ENCODE assay signal across 1 mouse cellular context in genomic region chr19:44285554-44285953, GRCm38 (mm10).
TF ChIP-seq lines count a peak whose summit lies in the region.

No protein-coding gene starts in this region.

TF ChIP-seq in MEL, 35 proteins besides CTCF, POLR2A, EP300 and RAD21 (continued from another document):
- TF ChIP-seq MXI1 (IDR thresholded peaks at IDR 0.05; ENCODE audit: low read depth, low read length) (no peak; the same call in 1 of the 2 replicates), NRF1 (IDR thresholded peaks at IDR 0.05; ENCODE audit: insufficient read depth, low read depth, low read length, poor library complexity, severe bottlenecking) (no peak), TAL1 (IDR thresholded peaks at IDR 0.05; ENCODE audit: low read length) (no peak), SMC3 (IDR thresholded peaks at IDR 0.05; ENCODE audit: low read depth, low read length) (no peak)
TF ChIP-seq in MEL: peak in this region for 4.
